Mouse (Mus musculus): ENCODE data around the gene Cdc42ep3.

Cdc42ep3 gene

DNA sequence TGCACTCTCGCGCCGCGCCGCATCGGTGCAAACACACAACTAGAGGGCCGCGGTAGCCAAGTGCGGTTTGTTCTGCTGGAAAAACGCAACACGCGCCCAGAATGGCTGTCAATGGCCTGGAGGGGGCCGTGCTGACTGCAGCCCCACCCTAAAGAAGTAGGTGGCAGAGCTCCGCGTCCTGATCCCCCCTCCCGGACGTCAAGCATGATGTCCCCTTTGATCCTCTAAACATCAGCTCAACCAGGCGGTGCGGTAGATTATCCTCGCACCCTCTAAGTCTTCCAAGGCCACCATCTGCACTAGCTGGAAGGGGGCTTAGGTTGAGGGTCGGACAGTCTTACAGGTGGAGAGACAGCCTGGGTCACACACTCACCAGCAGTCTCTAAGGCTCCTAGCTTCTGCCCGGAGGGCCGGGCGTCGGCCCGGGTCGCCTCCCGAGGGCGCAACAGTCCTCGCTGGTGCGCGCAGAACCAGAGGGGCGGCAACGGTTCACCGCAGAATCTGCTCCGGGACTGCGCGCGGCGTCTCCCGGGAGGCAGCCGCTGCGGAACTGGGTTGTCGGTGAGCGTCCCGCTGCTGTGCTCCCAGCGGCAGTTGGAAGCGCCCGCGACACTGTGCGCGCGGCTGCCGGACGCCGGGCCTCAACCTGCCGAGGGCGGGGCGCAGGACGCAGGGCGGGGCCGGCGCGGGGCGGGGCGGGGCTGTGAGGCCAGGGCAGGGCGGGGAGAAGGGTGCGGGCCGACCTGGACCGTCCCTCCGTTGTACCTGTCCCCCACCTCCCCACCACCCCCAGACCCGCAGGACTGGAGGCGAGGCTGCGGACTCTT is at the start of gene Cdc42ep3:
Gene Cdc42ep3 (minus strand): TSS at position 648 of the 827 bp plus-strand sequence.
- DNase-seq, result peak; percentile 84 to 91

DNA sequence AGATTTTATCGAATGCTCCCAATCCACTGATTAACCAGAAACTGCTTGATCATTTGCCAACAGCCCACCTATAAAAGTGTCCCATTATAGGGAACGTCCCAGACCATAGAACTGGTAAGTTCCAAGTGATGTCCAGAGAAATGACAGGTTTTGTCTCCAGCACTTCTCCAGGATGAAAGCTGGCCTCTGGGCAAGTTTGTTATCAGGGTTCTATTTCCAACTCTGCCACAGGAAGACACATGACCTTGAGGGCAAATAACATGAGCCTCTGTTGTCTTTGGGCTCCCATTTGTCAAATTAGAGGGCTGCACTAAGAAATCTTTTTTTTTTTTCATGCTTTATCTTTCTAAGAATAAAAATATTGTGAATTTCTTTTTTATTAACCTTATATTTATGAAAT is 45.5 kb upstream of the Cdc42ep3 start:
- DNase-seq, result no peak

DNA sequence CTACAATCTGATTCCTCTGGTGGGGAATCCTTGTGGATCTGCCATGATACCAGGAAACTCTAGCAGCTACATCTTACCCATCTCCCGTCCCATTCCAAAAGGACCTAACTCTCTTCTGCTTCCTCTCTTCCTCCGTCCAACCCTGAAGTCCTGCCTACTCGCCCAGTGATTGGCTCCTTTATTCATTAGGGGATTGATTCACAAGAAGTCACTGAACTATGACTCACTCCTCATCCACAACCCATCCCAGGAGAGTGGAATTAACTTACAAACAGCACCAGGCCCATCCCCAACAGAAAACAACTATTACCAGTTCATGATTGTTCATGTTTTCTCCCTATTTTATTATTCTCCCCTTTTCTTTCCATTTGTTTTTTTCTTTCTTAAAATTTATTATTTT is 43.5 kb upstream of the Cdc42ep3 start:
- DNase-seq, result no peak

DNA sequence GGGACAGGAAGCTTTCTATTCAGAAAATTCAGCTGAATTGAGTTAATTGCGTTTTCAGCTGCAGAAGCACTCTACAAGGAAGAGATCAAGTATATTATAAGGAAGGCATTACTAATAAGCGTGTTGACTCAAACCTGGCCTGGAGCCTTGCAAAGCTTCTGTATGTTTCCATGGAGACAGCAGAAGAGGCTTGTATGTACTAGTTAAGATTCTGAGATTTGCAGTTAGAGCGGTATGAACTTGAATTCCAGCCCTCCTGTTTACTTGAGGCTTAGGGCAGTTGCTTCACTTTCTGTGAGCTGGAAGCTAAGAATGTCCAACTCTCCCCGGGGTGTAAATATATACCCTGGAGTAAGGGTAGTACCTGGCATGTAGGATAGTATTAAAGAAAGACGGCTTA is 39.9 kb upstream of the Cdc42ep3 start:
- DNase-seq, result no peak

DNA sequence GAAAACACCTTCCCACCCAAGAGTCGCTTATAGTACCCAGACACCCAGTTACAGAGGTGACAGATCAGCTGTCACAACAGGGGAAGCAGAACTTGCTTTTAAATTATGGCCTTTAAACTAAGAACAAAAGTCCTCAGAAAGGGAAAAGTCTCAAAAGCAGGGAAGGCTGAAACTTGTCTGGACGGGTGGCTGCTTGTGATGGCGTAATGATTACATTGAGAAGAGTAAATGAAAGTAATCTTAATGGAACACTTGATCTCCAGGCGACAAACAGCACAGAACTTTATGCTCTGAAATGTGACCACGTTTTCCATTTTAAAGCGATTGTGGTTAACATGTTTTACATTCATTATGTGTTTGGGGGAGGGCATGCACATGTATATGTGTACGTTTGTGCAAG is 39.0 kb upstream of the Cdc42ep3 start:
- DNase-seq, result no peak

DNA sequence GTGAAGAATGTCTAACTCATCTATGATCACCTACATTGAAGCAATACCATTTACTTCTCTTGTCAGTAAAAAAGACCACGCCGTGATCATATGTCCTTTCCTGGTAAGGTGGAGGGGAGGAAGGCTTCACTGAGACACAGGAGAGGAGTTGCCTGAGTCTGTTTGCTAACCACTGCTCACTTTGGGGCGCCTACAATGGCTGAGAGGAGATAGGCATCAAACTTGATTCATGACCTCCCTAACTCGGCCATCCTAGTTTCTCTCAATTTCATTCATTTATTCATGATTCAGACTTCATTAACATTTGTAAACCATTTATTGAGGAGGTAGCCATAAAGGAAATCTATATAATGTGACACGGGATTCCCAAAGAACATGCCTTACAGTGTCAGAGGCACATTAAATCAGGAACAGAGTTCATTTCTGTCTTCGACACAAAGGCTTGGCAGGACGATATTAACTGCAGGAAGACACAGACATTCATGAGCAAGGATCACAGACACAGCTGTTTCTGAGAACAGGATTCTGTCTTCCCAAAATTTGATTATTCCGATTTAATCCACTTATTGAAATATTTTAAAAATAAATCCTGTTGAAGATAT is 32.7 kb upstream of the Cdc42ep3 start:
- DNase-seq, result no peak

DNA sequence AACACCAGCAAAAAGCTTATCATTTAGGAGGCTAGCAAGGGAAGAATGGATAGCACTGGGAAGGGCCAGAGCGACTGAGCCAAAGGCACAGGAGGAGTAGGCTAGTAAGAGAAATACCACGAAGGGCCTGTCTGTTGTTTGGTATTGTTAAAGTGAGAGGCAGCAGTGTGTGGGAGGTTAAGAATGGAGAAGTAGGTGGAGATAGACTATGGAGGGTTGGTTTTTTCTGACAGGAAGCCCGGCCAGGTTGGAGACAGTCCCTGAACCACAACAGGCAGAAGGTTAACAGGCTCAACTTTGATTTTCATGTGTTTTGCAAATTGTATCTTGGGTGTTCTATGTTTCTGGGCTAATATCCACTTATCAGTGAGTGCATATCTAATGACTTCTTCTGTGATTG is 26.6 kb upstream of the Cdc42ep3 start:
- DNase-seq, result no peak

DNA sequence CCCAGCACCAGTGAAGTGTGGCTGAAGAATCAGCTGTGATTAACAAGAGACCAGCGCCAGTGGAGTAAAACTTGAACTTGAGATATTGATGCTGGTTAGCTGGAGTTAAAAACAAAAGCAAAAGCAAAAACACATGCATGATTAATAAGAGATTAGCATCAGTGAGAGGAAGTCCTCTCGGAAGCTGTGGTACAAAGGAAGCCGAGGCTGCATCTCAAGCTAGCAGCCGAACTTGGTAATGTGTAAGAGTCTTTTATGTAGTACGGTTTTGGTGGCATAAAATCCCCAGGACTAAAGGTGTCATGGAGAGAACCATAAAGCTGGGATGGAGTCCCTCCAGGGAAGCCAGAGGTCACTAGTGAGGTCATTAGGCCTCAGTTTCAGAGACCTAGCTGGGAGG is 24.3 kb upstream of the Cdc42ep3 start:
- DNase-seq, result no peak

DNA sequence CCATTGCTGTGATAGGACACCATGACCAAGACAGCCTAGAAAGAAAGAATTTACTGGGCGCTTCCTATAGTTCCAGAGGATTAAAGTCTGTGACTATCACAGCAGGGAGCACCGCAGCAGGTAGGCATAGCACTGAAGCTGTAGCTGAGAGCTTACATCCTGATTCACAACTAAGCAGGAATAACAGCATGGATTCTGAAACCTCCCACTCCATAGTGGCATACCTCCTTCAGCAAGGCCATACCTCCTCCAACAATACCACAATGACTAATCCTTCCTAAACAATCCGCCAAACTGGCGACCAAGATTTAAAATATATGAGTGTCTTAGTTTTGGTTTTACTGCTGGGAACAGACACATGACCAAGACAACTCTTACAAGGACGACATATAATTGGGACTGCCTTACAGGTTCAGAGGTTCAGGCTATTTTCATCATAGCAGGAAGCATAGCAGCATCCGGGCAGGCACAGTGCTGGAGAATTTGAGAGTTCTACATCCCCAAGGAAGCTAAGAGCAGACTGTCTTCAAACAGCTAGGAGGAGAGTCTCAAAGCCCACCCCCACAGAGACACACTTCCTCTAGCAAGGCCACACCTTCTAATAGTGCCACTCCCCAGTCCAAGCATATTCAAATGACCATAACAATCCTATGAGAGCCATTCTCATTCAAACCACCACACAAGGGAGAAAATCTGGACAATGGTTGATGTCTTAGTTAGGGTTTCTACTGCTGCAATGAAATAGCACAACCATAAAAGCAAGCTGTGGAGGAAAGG is 21.7 kb upstream of the Cdc42ep3 start:
- DNase-seq, result no peak

DNA sequence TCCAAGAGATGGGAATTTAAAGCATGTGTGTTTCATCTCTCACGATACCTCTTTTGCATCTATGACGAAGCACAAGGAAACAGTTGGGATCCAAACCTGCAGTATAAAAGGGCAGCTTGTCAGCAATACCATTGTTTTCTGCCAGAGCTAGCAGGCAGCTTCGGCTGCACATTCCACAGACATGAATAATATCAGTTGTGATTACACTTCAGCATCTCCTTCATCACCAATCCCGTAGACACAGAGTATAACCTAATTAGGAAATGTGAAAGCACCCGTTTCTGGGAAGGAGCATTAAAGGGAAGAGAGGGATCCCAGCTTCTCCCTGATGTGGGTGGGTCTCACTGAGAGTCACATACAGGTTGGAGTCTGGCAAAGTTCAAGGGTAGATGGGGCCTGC is 18.1 kb upstream of the Cdc42ep3 start:
- DNase-seq, result no peak

DNA sequence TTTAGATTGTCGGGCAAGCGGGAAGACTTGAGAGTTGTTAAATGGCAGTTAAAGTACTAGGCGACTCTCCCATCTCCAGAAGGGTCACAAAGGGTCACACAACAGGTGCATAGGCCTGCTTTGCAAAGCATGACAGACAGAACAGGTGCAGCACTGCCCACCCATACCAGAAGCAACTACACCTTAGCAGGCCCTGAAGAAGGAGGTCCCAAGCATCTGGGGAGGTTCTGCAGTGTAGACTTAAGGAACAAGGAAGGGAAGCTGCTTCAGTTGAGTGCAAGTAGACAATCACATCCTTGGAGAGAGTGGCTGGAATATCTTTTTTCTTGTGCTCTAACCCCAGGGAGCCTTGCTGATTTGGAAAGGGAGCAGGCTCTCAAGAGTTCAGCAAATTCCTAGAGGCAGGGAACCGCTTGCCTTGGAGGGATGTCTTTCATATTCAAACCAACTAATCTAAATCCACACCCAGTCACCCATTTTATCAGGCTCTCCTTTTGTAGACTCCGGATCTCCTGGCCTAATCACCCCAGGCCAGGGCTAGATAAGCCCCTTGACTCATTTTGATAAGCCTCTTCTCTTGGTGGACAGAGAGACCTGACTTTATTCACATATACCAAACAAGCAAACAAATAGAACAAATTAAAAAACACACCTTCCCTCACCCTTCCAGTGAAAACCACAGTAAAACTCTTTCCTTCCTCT is 10.0 kb upstream of the Cdc42ep3 start:
- no peak for DNase-seq

DNA sequence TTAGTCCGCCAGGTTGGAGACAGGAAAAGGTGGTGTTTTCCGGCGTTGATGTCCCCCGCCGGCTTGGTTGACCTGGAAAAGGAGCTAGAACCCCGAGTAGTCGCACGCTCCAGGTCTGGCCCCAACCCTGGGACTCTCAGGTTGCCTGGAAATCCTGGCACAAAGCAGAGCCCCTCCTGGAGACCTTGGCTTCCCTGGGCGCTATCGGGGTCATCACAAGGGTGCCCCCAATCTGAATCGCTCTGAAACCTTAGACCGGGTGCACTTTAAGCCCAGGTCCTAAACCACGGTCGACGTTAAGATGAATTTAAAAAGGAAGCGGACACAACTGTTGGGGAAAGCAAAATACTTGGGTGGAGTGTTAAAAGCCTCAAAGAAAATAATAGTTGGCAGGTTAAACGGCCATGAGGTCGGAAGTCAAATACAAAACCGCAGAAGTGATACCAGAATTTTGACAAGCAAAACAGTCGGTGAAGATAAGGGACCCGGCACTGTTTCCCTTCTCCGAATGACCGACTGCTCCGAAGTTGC is 1.2 kb upstream of the Cdc42ep3 start:
- DNase-seq, result peak in 1 of 2 experiments; percentile 64

DNA sequence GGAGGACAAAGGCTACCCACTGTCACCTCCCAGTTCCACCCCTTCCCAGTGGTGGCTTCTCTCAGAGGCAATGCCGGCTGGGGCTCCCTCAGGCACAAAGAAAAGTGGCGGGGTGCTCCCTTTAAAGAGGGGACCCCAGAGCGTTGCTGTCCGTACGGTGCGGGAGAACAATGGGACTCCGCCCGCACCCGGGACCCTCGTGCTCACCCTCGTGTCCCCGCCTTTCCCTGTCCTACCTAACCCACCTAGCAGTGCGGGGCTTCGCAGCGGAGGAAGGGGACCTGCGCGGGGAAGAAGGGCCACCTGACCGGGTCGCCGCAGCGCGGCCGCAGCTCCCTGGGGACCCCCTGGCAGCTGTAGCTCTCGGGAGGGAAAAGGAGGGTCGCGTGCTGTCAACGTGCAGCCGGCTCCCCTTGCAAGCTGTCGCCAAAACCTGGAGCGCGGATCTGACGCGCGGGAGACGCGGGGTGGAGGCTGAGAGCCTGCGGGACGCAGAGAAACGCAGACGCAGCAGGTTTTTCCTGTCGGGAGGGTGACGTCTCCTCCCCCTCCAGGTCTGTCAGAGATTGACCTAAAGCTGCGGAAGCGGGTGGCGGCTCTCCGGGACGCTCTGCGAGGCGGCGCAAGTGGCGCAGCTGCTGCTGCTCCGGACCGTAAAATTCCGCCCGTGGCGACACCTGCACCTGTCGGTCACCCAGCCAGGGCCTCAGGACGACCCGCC is 540 bp upstream of the Cdc42ep3 start:
- DNase-seq, result peak; percentile 77 to 86

DNA sequence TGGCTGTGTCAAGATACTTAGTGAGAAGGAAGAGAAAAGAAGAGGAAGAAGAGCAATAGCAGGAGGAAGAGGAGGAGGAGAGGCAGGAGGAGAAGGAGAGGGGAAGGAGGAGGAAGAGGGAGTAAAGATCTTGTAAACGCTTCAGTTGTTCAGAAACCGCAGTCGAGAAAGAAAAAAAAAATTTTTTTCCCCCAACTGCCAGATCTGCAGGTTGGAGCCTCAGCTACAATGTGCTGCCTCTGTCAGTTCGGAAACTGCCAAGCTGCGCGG is 782 bp downstream of the Cdc42ep3 start:
- DNase-seq, result no peak

DNA sequence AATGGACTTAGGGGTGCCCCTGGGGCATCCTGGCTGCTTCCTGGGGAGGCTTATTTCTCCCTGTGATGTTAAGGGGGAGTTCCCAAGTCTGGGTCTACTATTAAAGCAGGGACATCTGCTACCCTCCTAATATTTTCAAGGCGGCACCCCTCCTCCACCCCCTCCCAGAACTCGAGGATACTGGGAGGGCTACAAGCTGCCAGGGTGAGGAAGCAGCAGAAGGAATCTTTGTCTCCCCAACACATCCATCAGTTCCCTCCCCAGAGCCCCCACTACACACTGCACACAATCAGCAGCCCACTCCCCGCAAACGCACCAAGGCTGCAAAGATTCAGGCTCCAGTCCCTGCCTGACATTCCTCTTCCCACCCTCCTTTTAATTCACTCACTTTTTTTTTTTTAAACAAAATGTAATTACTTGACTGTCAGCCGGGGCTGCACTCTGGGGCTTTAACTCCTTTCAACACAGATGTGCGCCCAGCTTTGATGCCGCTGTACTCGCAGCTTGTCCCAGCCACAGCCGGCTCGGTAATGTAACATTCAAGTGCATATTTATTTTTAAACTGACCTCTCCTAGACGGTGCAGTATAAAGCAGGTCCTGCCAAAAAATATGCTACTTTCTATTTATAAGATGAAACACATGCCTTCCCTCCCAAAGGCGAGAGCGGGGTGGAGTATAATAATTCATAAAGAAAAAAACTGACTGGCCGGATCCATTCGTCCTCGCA is 1.3 kb downstream of the Cdc42ep3 start:
- peak in 1 of 2 experiments; percentile 10 for DNase-seq

DNA sequence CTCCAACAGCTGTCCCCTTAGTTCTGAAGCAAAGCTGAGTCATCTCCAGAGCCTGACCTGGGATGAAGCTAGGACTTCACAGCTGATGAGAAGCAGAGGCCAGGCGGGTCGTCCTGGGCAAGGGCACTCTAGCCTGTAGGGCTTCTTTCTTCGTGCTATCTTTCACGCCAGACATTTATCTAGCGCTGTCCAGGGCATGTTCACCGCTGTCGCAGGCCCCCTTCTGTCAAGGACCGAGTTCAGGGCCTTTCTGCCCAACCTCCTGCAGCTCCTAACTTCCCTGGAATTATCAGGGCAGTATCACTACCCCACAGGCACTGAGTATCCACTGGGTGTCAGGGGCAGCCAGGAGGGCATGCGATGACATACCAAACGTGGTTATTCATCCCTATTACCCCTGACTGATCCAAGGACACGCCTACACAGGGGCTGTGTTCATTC is 4.1 kb downstream of the Cdc42ep3 start:
- no peak for DNase-seq

DNA sequence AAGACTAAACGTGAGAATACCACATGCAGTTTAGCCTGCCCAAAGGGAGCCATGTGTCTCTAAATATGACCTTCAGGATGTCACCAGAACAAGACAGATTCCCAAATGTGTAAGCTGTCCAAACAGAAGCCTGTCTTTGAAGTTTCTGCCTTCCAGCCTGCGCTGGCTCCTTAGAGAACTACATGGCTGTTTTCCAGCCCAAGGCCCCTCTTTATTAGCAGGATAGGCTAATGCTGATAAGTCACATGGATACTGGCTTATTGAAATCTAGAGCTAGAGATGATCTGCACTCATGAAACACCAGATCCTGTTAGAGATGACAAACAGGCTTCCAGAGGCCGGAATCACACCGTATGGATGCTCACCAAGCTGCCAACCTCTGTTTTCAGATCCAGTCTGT is 5.5 kb downstream of the Cdc42ep3 start:
- no peak for DNase-seq

DNA sequence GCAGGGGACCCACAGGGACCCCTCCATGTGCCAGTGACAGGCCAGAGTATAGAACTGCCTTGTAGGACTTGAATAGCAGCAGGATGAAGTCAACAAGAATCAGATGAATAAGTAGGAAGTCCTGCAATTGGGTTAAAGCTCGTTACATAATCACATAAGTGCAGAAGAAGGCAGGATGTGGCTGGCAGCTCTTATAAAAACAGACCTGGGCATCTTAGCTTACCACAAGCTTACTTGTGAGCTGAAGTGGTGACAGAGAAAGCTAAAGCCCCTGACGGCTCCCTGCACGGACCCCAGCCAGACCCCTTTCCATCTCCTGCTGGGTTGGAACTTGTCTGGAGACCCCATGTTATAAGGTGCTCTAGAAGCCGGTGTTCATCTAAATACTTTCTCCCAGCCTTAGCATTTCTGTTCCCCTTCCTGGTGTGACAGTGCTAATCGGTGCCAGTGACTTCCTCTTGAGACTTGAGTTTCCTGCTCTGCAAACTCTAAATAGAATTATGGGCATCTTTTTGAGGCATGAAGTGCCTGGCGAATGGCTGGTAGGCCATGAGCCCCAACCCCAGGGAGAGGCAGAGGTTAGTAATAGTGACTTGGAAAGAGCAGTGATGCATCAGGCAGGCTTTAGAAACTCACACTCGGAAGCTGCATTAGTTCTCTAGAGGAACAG is 6.8 kb downstream of the Cdc42ep3 start:
- no peak for DNase-seq

DNA sequence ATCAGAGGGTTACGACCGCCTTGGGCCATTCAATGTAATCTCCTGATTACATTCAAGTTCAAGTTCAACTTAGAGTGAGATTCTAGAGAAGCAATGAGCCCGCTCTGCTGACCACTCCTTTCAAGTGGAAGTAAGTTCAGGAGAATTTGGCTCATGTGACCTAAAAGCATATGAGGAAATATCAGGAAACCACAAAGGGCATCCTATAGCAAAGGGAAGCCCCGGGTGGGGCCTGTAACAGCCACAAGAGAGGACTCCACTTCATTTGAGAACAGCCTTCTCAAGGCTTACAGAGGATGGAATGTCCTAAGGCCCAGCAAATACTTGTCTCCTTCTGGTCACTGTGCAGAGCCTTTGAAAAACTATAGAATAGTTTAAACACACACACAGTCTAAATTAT is 7.6 kb downstream of the Cdc42ep3 start:
- no peak for DNase-seq

DNA sequence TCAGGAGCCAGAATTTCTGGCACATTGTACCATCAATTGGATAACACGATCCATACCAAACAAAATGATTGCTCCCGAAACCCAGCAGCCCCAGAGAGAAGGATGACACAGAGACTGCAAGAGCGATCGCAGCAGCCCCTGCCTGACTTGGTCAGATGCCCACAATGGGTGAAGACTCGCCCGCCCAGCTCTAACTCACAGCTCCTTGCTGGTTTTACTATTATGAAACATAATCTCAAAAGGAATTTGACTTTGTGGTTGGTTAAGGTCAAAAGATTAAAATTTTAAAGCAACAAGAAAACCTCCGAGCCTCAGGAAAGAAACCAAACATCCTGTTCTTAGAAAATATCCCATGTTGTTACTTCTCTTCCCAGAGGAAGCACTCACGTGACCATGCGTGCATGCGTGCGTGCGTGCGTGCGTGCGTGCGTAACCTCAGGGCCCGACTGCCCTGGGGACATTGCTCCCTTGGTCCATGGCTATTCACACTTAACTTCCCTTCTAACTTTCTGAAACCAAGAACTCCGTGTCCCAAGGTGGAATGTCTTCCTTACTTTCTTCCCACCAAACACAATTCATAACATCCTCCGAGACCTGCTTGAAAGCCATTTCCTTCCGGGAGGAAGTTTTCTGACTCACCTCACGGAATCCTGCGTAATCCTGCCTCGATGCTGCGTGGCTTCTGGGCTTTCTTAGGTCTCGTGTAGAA is 9.7 kb downstream of the Cdc42ep3 start:
- no peak for DNase-seq

All from cerebellum, postnatal 14 days (tissue).